Mouse (Mus musculus) spleen, adult 2 months (tissue): ENCODE measurements around the gene Amy2a3. TPM values are rescaled to one million over a fixed set of nuclear protein-coding genes. Genes with fewer than 3 reads are reported as not detected.
"Not testable (repeated sequence)": the region's sequence is repeated elsewhere in the genome, so short reads cannot be mapped to it uniquely, and the experiment has no call there.

Source experiments
- DNase-seq, 2 experiments: peaks; one replicate each; pipeline versions ENCODE4 v3.0.0 to v3.0.0-alpha.2; 2012 to 2021; ENCODE audit warnings: low spot score in 2 of 2, low read depth in 1 of 2
- H3K27ac ChIP-seq: fragments of 200-500 bp; 2 replicates; pipeline ENCODE4 v1.5.1; 2012; ENCODE audit warnings: low read length, inconsistent platforms; ENCODE audit not compliant: insufficient read depth
- H3K27me3 ChIP-seq: fragments of 200-500 bp; 2 replicates; pipeline ENCODE4 v1.6.1; 2012; ENCODE audit warnings: mild to moderate bottlenecking, moderate library complexity, low read length, inconsistent platforms; ENCODE audit not compliant: control insufficient read depth, insufficient read depth
- H3K36me3 ChIP-seq: fragments of 200-500 bp; 2 replicates; pipeline ENCODE4 v1.6.1; 2012; ENCODE audit warnings: mild to moderate bottlenecking, low read length, inconsistent platforms; ENCODE audit not compliant: control insufficient read depth, insufficient read depth
- H3K4me1 ChIP-seq: fragments of 200-500 bp; 2 replicates; pipeline ENCODE4 v1.6.1; 2011; ENCODE audit warnings: inconsistent platforms; ENCODE audit not compliant: control insufficient read depth, insufficient read depth, insufficient read length
- H3K4me3 ChIP-seq: fragments of 200-500 bp; 2 replicates; pipeline ENCODE4 v1.5.1; 2011; ENCODE audit warnings: mild to moderate bottlenecking, inconsistent platforms; ENCODE audit not compliant: insufficient read depth, insufficient read length; ENCODE audit errors: extremely low read depth
- WGBS: fragments of 180-500 bp; shearing (Covaris S2); methylation state at CpG from one replicate; pipeline ENCODE4 v1.1.7; 2018; 5-methylcytosine and 5-hydroxymethylcytosine counted together
- polyA plus RNA-seq: library from polyadenylated mRNA; depleted of rRNA; stranded (reverse); fragments of >200 nt; gene quantifications from 2 replicates; pipeline ENCODE4 v1.2.3, GENCODE M21; 2012; rRNA removed

The Amy2a3 gene
- polyA plus RNA-seq: 218 and 339 TPM in 2 replicates

- no CpG with 5 or more reads among the region's 4 CpGs for WGBS
- H3K27me3 ChIP-seq, DNase-seq: not testable (repeated sequence)
These were observed at the start of gene Amy2a3 for GRCm38 (mm10) chr3:113323952-113324351. TSS of gene Amy2a3 (minus strand) at chr3:113324052.

GRCm38 (mm10) chr3:113356558-113356957, 32.7 kb upstream of the Amy2a3 start, which contains the start of gene Amy2a2:
TSS of gene Amy2a2 (minus strand) at chr3:113356658.
- H3K36me3 ChIP-seq, H3K4me1 ChIP-seq, H3K27me3 ChIP-seq, H3K27ac ChIP-seq, H3K4me3 ChIP-seq, DNase-seq: not testable (repeated sequence)
- WGBS: no CpG with 5 or more reads among the region's 4 CpGs

More at GRCm38 (mm10) chr3:113323952-113324351, at the start of gene Amy2a3:
- not testable (repeated sequence) for H3K4me1 ChIP-seq, H3K36me3 ChIP-seq, H3K4me3 ChIP-seq, H3K27ac ChIP-seq

GRCm38 (mm10) chr3:113345484-113345883, 21.6 kb upstream of the Amy2a3 start:
- not testable (repeated sequence) for H3K4me3 ChIP-seq, H3K27me3 ChIP-seq, H3K36me3 ChIP-seq, DNase-seq, H3K27ac ChIP-seq, H3K4me1 ChIP-seq

- H3K36me3 ChIP-seq, H3K27ac ChIP-seq, H3K4me1 ChIP-seq, H3K27me3 ChIP-seq, DNase-seq, H3K4me3 ChIP-seq: not testable (repeated sequence)
- WGBS: no CpG with 5 or more reads among the region's 3 CpGs
These were observed 10.9 kb downstream of the Amy2a3 start for GRCm38 (mm10) chr3:113312937-113313336.

GRCm38 (mm10) chr3:113291349-113291748, 32.5 kb downstream of the Amy2a3 start, which contains the start of gene Amy2a4:
TSS of gene Amy2a4 (minus strand) at chr3:113291449.
- not testable (repeated sequence) for H3K4me3 ChIP-seq, H3K27me3 ChIP-seq, H3K4me1 ChIP-seq, H3K27ac ChIP-seq, DNase-seq, H3K36me3 ChIP-seq
- no CpG with 5 or more reads among the region's 4 CpGs for WGBS

GRCm38 (mm10) chr3:113280285-113280684, 43.6 kb downstream of the Amy2a3 start:
- not testable (repeated sequence) for DNase-seq, H3K4me1 ChIP-seq, H3K36me3 ChIP-seq, H3K4me3 ChIP-seq, H3K27me3 ChIP-seq, H3K27ac ChIP-seq

- H3K4me3 ChIP-seq: not testable (repeated sequence)
These were observed 44.3 kb downstream of the Amy2a3 start for GRCm38 (mm10) chr3:113279586-113279985.

More at GRCm38 (mm10) chr3:113279586-113279985, 44.3 kb downstream of the Amy2a3 start:
- not testable (repeated sequence) for H3K4me1 ChIP-seq, H3K36me3 ChIP-seq, H3K27ac ChIP-seq, DNase-seq, H3K27me3 ChIP-seq

Other genes with a start within 250 kb of the Amy2a3 start
- gene Amy2a5, start 65.2 kb downstream of the Amy2a3 start, polyA plus RNA-seq: 169 and 311 TPM in 2 replicates
- gene Amy2a4, start 32.6 kb downstream of the Amy2a3 start, polyA plus RNA-seq: 218 and 339 TPM in 2 replicates
- 218 and 339 TPM in 2 replicates for gene Amy2a2, start 32.6 kb upstream of the Amy2a3 start, polyA plus RNA-seq
- 332 TPM in 1 of 2 replicates, not detected in the other for gene Amy2a1, start 208.4 kb upstream of the Amy2a3 start, polyA plus RNA-seq